Mouse (Mus musculus) lung, adult 2 months (tissue): ENCODE results near the gene Sfmbt1.

Experiments
- CTCF ChIP-seq: fragments of 200-500 bp; IDR thresholded peaks from 2 replicates; pipeline ENCODE4 v1.5.1; 2011; ENCODE audit warnings: mild to moderate bottlenecking, low read length, control low read depth; ENCODE audit not compliant: insufficient read depth
- POLR2A ChIP-seq: fragments of 200-500 bp; IDR thresholded peaks from 2 replicates; pipeline ENCODE4 v1.6.1; 2011; ENCODE audit warnings: low read depth, mild to moderate bottlenecking, control low read depth, low read length, borderline replicate concordance; ENCODE audit errors: extremely low read depth

DNA sequence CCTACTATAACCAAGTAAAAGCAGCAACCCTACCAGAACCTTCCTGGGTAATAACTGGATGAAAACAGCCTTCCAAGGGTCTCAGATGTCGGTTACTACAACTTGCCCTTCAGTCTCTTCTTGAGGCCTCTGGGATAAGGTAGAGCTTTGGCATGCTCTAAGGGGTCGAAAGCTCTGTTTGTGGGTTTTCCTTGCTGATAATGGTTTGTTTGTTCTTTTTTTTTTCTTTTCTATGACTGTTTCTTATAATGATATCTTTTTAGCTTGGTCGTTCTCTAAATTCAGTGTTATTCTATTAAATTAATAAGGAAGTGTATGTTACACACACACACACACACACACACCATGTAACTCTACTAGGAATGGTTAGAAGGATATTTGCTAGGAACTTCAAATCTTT lies 42.6 kb downstream of the Sfmbt1 start:
- TF ChIP-seq POLR2A (no peak), CTCF (no peak)
